Mouse (Mus musculus) thymus, adult 2 months (tissue): ENCODE data around the gene Spdef.

Experiments used
- CTCF ChIP-seq: fragments of 200-500 bp; IDR thresholded peaks from 2 replicates; pipeline ENCODE4 v1.5.1; 2012; ENCODE audit warnings: mild to moderate bottlenecking, control low read depth, low read length, moderate library complexity, borderline replicate concordance; ENCODE audit not compliant: control insufficient read depth, poor library complexity, insufficient read depth; ENCODE audit errors: extremely low read depth
- POLR2A ChIP-seq: fragments of 200-500 bp; IDR thresholded peaks from 2 replicates; pipeline ENCODE4 v1.6.1; 2012; ENCODE audit warnings: mild to moderate bottlenecking, low read length, control low read depth, moderate library complexity; ENCODE audit not compliant: control insufficient read depth, poor library complexity, insufficient read depth; ENCODE audit errors: extremely low read depth

DNA sequence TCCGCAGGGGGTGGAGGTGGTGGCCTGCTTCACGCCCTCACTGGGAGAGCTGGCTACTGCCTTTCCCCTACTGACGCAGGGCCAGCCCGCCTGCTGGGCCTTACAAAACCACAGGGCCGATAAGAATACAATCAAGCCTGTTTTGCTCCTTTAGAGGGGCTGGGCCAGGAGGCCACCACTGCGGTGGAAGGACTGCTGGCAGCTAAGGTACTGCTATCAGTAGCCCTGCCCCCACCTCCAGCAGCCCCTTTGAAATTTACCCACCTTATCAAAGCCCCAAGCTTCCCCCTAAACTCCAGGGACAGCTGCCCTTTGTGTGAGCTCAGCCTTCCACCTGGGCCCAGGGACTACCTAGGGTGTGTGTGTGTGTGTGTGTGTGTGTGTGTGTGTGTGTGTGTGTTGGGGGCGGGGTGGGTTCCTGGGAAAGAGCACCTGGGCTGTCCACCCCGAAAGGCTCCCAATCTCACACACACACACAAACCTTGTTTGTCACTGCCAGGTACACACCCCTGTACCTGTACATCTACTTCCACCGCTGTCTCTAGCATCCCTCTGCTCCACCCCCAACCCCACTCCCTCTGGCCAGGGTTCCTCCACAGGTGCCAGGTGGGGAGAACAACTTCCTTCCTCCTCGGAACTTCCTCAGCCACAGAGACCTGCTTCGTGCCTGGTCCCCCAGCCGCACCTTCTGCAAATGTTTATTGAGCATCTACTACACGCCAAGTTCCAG is 5.8 kb upstream of the Spdef start:
- TF ChIP-seq POLR2A = no peak
- no peak for TF ChIP-seq CTCF
